8 mouse cellular contexts compared by ENCODE assay signal in the genomic region with DNA sequence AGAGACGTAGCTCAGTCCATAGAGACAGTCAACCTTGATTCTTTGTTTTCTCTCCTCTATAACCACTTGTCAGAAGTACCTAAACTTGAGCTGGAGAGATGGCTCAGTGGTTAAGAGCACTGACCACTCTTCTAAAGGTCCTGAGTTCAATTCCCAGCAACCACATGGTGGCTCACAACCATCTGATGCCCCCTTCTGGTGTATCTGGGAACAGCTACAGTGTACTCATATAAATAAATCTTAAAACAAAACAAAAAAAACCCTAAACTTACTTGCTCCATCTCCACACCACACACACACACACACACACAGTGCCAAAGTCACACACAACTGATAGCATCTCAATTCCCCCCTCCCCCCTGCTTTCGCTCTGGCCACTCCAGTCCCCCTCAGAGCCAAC. TPM values are rescaled to one million over a fixed set of nuclear protein-coding genes. Genes with fewer than 3 reads are reported as not detected.
A peak's percentile ranks its signal among the peaks of the same experiment; 100 is the strongest.
DNase-seq lines count a peak whose midpoint lies in the region; ATAC-seq lines count a peak whose summit lies in the region.
"Had no signal": no experiment of that assay in that cellular context is flagged by ENCODE, and none has a peak within 500 bp of the region (broad histone marks: within the 10 kb centered on the region; RNA-seq: fewer than 3 reads in every experiment).

No protein-coding gene starts in this region.

- peak overlapping the region; percentile 79 for H3K4me2 ChIP-seq in lung, embryonic 16.5 days (ENCODE audit: low read depth, low read length)
- peak overlapping the region; percentile 90 for H3K4me2 ChIP-seq in embryonic facial prominence, embryonic 12.5 days (replicated peaks)
- peak overlapping the region; percentile 85 for H3K4me2 ChIP-seq in intestine, embryonic 14.5 days (ENCODE audit: low read length)

- H3K4me1 ChIP-seq in lung, embryonic 16.5 days (replicated peaks; ENCODE audit: control insufficient read depth, insufficient read depth, low read length): peaks cover 15% of the 10 kb centered on the region
- H3K4me1 ChIP-seq in embryonic facial prominence, embryonic 12.5 days: peaks cover 27% of the 10 kb centered on the region
- H3K4me1 ChIP-seq in intestine, embryonic 14.5 days (replicated peaks; ENCODE audit: control insufficient read depth, insufficient read depth, low read length): peaks cover 10% of the 10 kb centered on the region

- H3K27me3 ChIP-seq in lung, embryonic 16.5 days (ENCODE audit: control insufficient read depth, insufficient read depth, low read depth, low read length): no peaks in the 10 kb centered on the region
- H3K27me3 ChIP-seq in embryonic facial prominence, embryonic 12.5 days: no peaks in the 10 kb centered on the region
- H3K27me3 ChIP-seq in intestine, embryonic 14.5 days (replicated peaks; ENCODE audit: control insufficient read depth, insufficient read depth, low read length): no peaks in the 10 kb centered on the region
- H3K27me3 ChIP-seq in splenic B cell, adult 2 months (ENCODE audit: control insufficient read depth, insufficient read depth, low read length, poor library complexity, severe bottlenecking): no peaks in the 10 kb centered on the region

- 66% methylated on average over 2 of the region's 2 CpGs for WGBS in lung, embryonic 16.5 days
- WGBS in embryonic facial prominence, embryonic 12.5 days: 92% methylated on average over 2 of the region's 2 CpGs
- WGBS in intestine, embryonic 14.5 days: 91% methylated on average over 2 of the region's 2 CpGs

- H3K9ac ChIP-seq in lung, embryonic 16.5 days (ENCODE audit: low read length): no peak overlapping the region
- H3K9ac ChIP-seq in embryonic facial prominence, embryonic 12.5 days: no peak overlapping the region
- H3K9ac ChIP-seq in intestine, embryonic 14.5 days (ENCODE audit: low read length): no peak overlapping the region

- H3K36me3 ChIP-seq in lung, embryonic 16.5 days (ENCODE audit: control insufficient read depth, insufficient read depth, low read length): peaks cover 7% of the 10 kb centered on the region; the same call in 1 of the 2 replicates
- H3K36me3 ChIP-seq in embryonic facial prominence, embryonic 12.5 days: peaks cover 13% of the 10 kb centered on the region
- peaks cover 21% of the 10 kb centered on the region for H3K36me3 ChIP-seq in intestine, embryonic 14.5 days (ENCODE audit: control insufficient read depth, insufficient read depth, low read length)
- H3K36me3 ChIP-seq in splenic B cell, adult 2 months (ENCODE audit: control insufficient read depth, insufficient read depth, low read length, poor library complexity, severe bottlenecking): peaks cover 3% of the 10 kb centered on the region

- H3K4me3 ChIP-seq in lung, embryonic 16.5 days (ENCODE audit: low read length): peak overlapping the region; percentile 79
- peak overlapping the region; percentile 75 for H3K4me3 ChIP-seq in embryonic facial prominence, embryonic 12.5 days
- H3K4me3 ChIP-seq in intestine, embryonic 14.5 days (ENCODE audit: low read depth, low read length): no peak overlapping the region

- no peaks in the 10 kb centered on the region for H3K9me3 ChIP-seq in lung, embryonic 16.5 days (ENCODE audit: control insufficient read depth, low read length)
- H3K9me3 ChIP-seq in embryonic facial prominence, embryonic 12.5 days: no peaks in the 10 kb centered on the region
- no peaks in the 10 kb centered on the region for H3K9me3 ChIP-seq in intestine, embryonic 14.5 days (ENCODE audit: control insufficient read depth, low read length)

- ATAC-seq in lung, embryonic 16.5 days (ENCODE audit: low read depth): no peak
- ATAC-seq in embryonic facial prominence, embryonic 12.5 days (ENCODE audit: insufficient number of reproducible peaks, insufficient read depth, low FRiP score, low TSS enrichment): no peak
- no peak for ATAC-seq in intestine, embryonic 14.5 days (replicated peaks; ENCODE audit: low FRiP score, low TSS enrichment, low read depth)

- H3K27ac ChIP-seq in lung, embryonic 16.5 days (ENCODE audit: low read length): no peak overlapping the region
- no peak overlapping the region for H3K27ac ChIP-seq in embryonic facial prominence, embryonic 12.5 days
- H3K27ac ChIP-seq in intestine, embryonic 14.5 days (ENCODE audit: low read depth): no peak overlapping the region

- no peak for DNase-seq in lung, postnatal 10 days
- DNase-seq in intestine, embryonic 14.5 days (ENCODE audit: low spot score): no peak
- peak; percentile 26 for DNase-seq in splenic B cell, adult 2 months (ENCODE audit: low read depth, low spot score)
- no peak for DNase-seq in adrenal gland, adult 2 months
- no peak for DNase-seq in ovary, postnatal 10 days (ENCODE audit: low spot score)
- DNase-seq: cerebellum, postnatal 36 days had no signal

RNA-seq across cellular contexts. Expression of gene Rad51ap1, which starts 1.3 kb away (rescaled TPM):
- polyA plus RNA-seq in lung, embryonic 16.5 days (2015; fragmentation: Nextera tagmentation; extraction: Ambion mirVana): 61.1 and 64.9 TPM in 2 replicates
- polyA plus RNA-seq in embryonic facial prominence, embryonic 12.5 days (2016; fragmentation: Nextera tagmentation; extraction: Ambion mirVana): 58.0 and 66.0 TPM in 2 replicates
- polyA plus RNA-seq in intestine, embryonic 14.5 days (2014; fragmentation: Nextera tagmentation; extraction: Ambion mirVana): 62.8 and 68.1 TPM in 2 replicates
- total RNA-seq in adrenal gland, adult 2 months (2021): 1 to 10 TPM in 1 of 2 experiments, under 1 TPM in 1; 0.59 to 1.3 TPM
- polyA plus RNA-seq in adrenal gland, adult 2 months (2012; rRNA removed): 0.59 and 1.1 TPM in 2 replicates

RNA-seq across cellular contexts. Expression of gene D6Wsu163e, which starts 1.7 kb away (rescaled TPM):
- polyA plus RNA-seq in lung, embryonic 16.5 days (2015; fragmentation: Nextera tagmentation; extraction: Ambion mirVana): 19.4 and 20.1 TPM in 2 replicates
- polyA plus RNA-seq in embryonic facial prominence, embryonic 12.5 days (2016; fragmentation: Nextera tagmentation; extraction: Ambion mirVana): 15.5 and 16.0 TPM in 2 replicates
- 15.1 and 15.9 TPM in 2 replicates for polyA plus RNA-seq in intestine, embryonic 14.5 days (2014; fragmentation: Nextera tagmentation; extraction: Ambion mirVana)
- total RNA-seq in adrenal gland, adult 2 months (2021): 10 to 100 TPM; 17.4 to 22.1 TPM
- 1.3 and 1.5 TPM in 2 replicates for polyA plus RNA-seq in adrenal gland, adult 2 months (2012; rRNA removed)

RNA-seq across cellular contexts. Expression of gene Dyrk4, which starts 16.4 kb away (rescaled TPM):
- 0.19 and 0.21 TPM in 2 replicates for polyA plus RNA-seq in lung, embryonic 16.5 days (2015; fragmentation: Nextera tagmentation; extraction: Ambion mirVana)
- polyA plus RNA-seq in embryonic facial prominence, embryonic 12.5 days (2016; fragmentation: Nextera tagmentation; extraction: Ambion mirVana): 0.14 and 0.33 TPM in 2 replicates
- polyA plus RNA-seq in intestine, embryonic 14.5 days (2014; fragmentation: Nextera tagmentation; extraction: Ambion mirVana): not detected in 2 replicates
- total RNA-seq in adrenal gland, adult 2 months (2021): not detected
- not detected in 2 replicates for polyA plus RNA-seq in adrenal gland, adult 2 months (2012; rRNA removed)

Comparison
In these comparisons a context has a peak if more than half of its experiments do, and no peak if none do; other contexts are left out.
1. RNA of gene Rad51ap1, which starts 1.3 kb away (polyA plus RNA-seq): 62.8 to 68.1 TPM in intestine, embryonic 14.5 days, 58.0 to 66.0 TPM in embryonic facial prominence, embryonic 12.5 days and 61.1 to 64.9 TPM in lung, embryonic 16.5 days; 0.59 to 1.1 TPM in adrenal gland, adult 2 months; every median in the first group is over 10 times any median in the second.
2. Peak in every context shown above with its lines, with median percentiles within 50 percentile points of each other: H3K4me2 ChIP-seq.